Mouse (Mus musculus) ES-Bruce4 (cell line): ENCODE measurements around the gene Pmvk.

Source experiments
- CTCF ChIP-seq: IDR thresholded peaks from one replicate; pipeline ENCODE4 v1.8.1; 2011; ENCODE audit warnings: low read depth, low read length
- EP300 ChIP-seq: IDR thresholded peaks from 2 replicates; pipeline ENCODE4 v1.6.1; 2011; ENCODE audit warnings: low read depth, low read length; ENCODE audit not compliant: insufficient read depth
- POLR2A ChIP-seq: IDR thresholded peaks from one replicate; pipeline ENCODE4 v1.8.1; 2011; ENCODE audit warnings: low read length; ENCODE audit not compliant: insufficient read depth

GRCm38 (mm10) chr3:89420421-89420820, 33.9 kb upstream of the Pmvk start:
- no peak for TF ChIP-seq POLR2A
- no peak for TF ChIP-seq CTCF
- TF ChIP-seq EP300, result no peak
